Mouse (Mus musculus) central nervous system, embryonic 11.5 days (tissue): ENCODE measurements around the gene 1110051M20Rik. TPM values are rescaled to one million over a fixed set of nuclear protein-coding genes. Genes with fewer than 3 reads are reported as not detected.

Source experiments
- polyA plus RNA-seq: library from polyadenylated mRNA; depleted of rRNA; stranded (reverse); fragments of >200 nt; gene quantifications from 2 replicates; pipeline ENCODE4 v1.2.3, GENCODE M21; 2012; rRNA removed

Gene 1110051M20Rik
- 47.6 and 49.3 TPM in 2 replicates for polyA plus RNA-seq

GRCm38 (mm10) chr2:91444286-91444892 lies at the start of gene 1110051M20Rik:
Gene 1110051M20Rik, minus strand, starts transcription at chr2:91444704.

GRCm38 (mm10) chr2:91457259-91457655 lies 12.8 kb upstream of the 1110051M20Rik start, which contains the start of gene Lrp4:
Gene Lrp4, plus strand, starts transcription at chr2:91457511.

DNA sequence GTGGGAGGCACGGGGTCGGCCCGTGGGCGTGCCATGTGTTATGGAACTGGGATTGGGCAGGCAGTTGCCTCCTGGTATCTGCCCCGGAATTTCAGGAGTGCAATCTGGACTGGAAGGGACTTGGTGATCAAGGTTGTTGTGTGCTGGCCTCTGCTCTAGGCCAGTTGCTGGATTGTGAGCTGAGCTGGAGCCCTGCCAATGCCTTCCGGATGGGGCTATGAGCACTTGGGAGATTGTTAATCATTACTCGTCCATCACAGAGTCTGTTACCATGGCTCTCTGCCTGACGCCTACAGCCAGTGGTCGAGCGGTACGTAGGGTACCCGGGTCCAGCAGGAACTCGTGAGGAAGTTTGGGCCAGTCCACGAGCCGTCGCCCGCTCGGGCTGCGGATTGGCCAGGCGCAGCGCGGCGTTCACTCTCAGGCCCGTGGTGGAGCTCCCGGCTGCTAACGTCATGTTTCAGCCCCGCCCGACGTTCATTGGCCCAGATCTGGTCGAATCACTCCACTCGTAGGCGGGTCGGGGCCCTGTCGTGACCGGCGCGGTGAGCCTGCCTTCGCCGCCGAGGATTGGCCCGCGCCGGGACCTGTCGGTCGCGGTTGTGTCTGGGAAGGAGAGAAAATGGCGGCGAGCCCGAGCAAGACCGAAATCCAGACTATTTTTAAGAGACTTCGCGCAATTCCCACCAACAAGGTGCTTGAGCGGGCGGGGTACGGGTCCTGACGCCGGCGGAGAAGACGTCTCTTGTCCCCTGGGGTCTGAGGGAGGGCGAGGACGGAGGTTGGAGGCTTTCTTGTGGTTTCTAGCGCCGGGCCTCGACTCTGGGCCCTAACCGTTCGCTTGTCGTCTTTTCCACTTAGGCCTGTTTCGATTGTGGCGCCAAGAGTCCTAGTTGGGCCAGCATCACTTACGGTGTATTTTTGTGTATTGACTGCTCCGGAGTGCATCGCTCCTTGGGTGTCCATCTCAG lies 179.5 kb downstream of the 1110051M20Rik start, which contains the start of gene Arfgap2:
Gene Arfgap2 (plus strand): TSS at position 264 of the 971 bp plus-strand sequence.

DNA sequence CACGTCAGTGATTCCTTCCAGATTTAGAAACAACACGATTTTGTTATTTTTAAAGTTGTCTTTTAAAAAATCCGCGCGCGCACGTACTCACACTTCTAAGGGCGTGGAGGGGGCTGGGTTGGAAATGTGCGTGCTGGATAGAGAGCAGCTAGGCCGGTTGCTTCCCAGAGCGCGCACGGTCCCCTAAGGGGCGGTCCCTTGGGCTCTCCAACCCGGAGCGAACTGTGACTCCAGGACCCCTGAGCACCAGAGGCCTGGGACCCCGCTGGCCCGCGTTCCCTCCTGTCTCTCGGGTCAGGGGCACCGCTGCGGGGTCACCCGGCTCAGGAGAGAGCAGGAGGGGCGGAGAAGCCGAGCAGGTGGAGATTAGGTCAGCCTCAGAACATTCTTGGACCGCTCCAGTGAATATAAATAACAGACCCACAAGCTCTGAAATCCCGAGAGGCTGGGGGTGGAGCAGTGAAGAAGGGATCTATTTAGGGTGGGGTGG lies 188.8 kb downstream of the 1110051M20Rik start, which contains the start of gene Pacsin3:
Gene Pacsin3 (plus strand): TSS at position 294 of the 490 bp plus-strand sequence.

DNA sequence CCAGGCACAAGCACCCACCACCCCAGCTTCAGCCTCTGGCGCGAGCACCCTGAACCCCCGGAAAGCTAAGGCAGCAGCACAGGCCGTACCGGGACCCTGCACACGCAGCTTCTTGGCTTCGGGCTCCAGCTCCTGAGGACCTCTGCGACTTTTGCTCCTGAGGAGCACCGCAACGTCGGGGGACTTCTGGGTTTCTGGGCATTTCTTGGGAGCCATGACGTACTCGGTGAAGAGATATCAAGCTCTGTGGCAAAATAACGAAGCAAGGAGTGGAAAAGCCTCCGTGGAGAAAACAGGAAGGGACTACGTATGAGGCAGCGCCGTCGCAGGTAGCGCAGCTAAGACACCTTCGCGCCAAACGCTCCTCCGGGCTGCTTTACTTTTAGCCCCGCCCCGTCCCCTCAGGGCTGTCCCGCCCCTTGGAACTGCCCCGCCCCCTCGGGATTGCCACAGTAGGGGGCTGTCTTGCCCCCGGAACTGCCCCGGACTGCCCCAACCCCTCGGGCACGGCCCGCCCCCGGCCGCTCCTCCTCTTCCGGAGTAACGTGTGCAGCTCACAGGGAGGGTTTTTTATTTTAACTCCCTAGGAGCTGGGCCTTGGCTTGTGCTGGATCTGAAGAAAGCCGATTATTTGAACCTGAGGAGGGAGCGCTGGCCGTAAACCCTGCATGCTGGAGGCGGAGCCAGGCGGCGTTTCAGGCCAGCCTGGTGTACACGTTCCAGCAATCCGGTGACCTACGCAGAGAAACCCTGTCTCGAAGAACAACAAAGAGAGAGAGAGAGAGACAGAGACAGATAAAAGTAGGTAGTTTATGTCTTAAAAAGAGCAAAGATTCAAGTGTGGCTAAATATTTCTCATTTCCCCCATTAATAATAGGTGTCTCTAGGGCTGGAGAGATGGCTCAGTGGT lies 207.6 kb downstream of the 1110051M20Rik start, which contains the start of gene Ddb2:
Gene Ddb2 (minus strand): TSS at position 382 of the 910 bp plus-strand sequence.

Other genes starting within 250 kb of the 1110051M20Rik start
- 3.1 TPM in 2 replicates for gene Nr1h3, start 241.9 kb downstream of the 1110051M20Rik start, polyA plus RNA-seq
- gene Acp2, start 241.8 kb downstream of the 1110051M20Rik start, polyA plus RNA-seq: 20.4 and 35.5 TPM in 2 replicates
- 14.6 and 23.9 TPM in 2 replicates for gene Ddb2, start 207.7 kb downstream of the 1110051M20Rik start, polyA plus RNA-seq
- 33.8 and 60.3 TPM in 2 replicates for gene Pacsin3, start 188.8 kb downstream of the 1110051M20Rik start, polyA plus RNA-seq
- gene Arfgap2, start 179.7 kb downstream of the 1110051M20Rik start, polyA plus RNA-seq: 52.3 and 71.9 TPM in 2 replicates
- 11.1 and 12.3 TPM in 2 replicates for gene Lrp4, start 12.8 kb upstream of the 1110051M20Rik start, polyA plus RNA-seq
- 117 and 120 TPM in 2 replicates for gene Ckap5, start 82.1 kb upstream of the 1110051M20Rik start, polyA plus RNA-seq
- 3.8 and 9.1 TPM in 2 replicates for gene F2, start 191.7 kb upstream of the 1110051M20Rik start, polyA plus RNA-seq
- 28.2 and 30.3 TPM in 2 replicates for gene Zfp408, start 205.1 kb upstream of the 1110051M20Rik start, polyA plus RNA-seq
- 53.6 and 62.0 TPM in 2 replicates for gene Arhgap1, start 205.2 kb upstream of the 1110051M20Rik start, polyA plus RNA-seq